Mouse (Mus musculus): Measurements from ENCODE around the gene Ints2.
"Not testable (repeated sequence)": the region's sequence is repeated elsewhere in the genome, so short reads cannot be mapped to it uniquely, and the experiment has no call there.

Gene Ints2

GRCm38 (mm10) chr11:86257460-86258076, at the start of gene Ints2:
Gene Ints2, minus strand, starts transcription at chr11:86257575.
- DNase-seq, result peak; percentile 97 to 99

- DNase-seq, result not testable (repeated sequence)
Measured at GRCm38 (mm10) chr11:86292201-86292600, 34.8 kb upstream of the Ints2 start.

- no peak for DNase-seq
Measured at GRCm38 (mm10) chr11:86291714-86292113, 34.3 kb upstream of the Ints2 start.

GRCm38 (mm10) chr11:86285729-86286128, 28.4 kb upstream of the Ints2 start:
- DNase-seq, result no peak

GRCm38 (mm10) chr11:86278442-86279102, 21.2 kb upstream of the Ints2 start:
- no peak for DNase-seq

GRCm38 (mm10) chr11:86257054-86257453, 321 bp downstream of the Ints2 start:
- DNase-seq, result no peak

GRCm38 (mm10) chr11:86253342-86253741, 4.0 kb downstream of the Ints2 start:
- DNase-seq, result no peak

GRCm38 (mm10) chr11:86232446-86232845, 24.9 kb downstream of the Ints2 start:
- no peak for DNase-seq

- DNase-seq, result no peak
Measured at GRCm38 (mm10) chr11:86231781-86232350, 25.5 kb downstream of the Ints2 start.

GRCm38 (mm10) chr11:86226646-86227180, 30.7 kb downstream of the Ints2 start:
- no peak for DNase-seq

- no peak for DNase-seq
Measured at GRCm38 (mm10) chr11:86225761-86226160, 31.6 kb downstream of the Ints2 start.

GRCm38 (mm10) chr11:86211803-86212202, 45.6 kb downstream of the Ints2 start:
- DNase-seq, result no peak

- no peak for DNase-seq
Measured at GRCm38 (mm10) chr11:86209123-86209522, 48.3 kb downstream of the Ints2 start.

GRCm38 (mm10) chr11:86205876-86206275, 51.5 kb downstream of the Ints2 start:
- DNase-seq, result no peak

GRCm38 (mm10) chr11:86205031-86205430, 52.3 kb downstream of the Ints2 start:
- no peak for DNase-seq

- DNase-seq, result peak; percentile 14 to 40
Measured at GRCm38 (mm10) chr11:86201901-86202675, 55.3 kb downstream of the Ints2 start.

GRCm38 (mm10) chr11:86201037-86201786, 56.2 kb downstream of the Ints2 start, which contains the start of gene Brip1:
Gene Brip1, minus strand, starts transcription at chr11:86201193.
- DNase-seq, result peak; percentile 92 to 93

- no peak for DNase-seq
Measured at GRCm38 (mm10) chr11:86200460-86201021, 56.8 kb downstream of the Ints2 start.

- DNase-seq, result no peak
Measured at GRCm38 (mm10) chr11:86199733-86200132, 57.6 kb downstream of the Ints2 start.

- not testable (repeated sequence) for DNase-seq
Measured at GRCm38 (mm10) chr11:86185224-86185623, 72.2 kb downstream of the Ints2 start.

GRCm38 (mm10) chr11:86175833-86176232, 81.5 kb downstream of the Ints2 start:
- DNase-seq, result no peak

- DNase-seq, result peak; percentile 30 to 61
Measured at GRCm38 (mm10) chr11:86174173-86174572, 83.2 kb downstream of the Ints2 start.
